ENCODE assay signal across 19 mouse cellular contexts in the genomic region with DNA sequence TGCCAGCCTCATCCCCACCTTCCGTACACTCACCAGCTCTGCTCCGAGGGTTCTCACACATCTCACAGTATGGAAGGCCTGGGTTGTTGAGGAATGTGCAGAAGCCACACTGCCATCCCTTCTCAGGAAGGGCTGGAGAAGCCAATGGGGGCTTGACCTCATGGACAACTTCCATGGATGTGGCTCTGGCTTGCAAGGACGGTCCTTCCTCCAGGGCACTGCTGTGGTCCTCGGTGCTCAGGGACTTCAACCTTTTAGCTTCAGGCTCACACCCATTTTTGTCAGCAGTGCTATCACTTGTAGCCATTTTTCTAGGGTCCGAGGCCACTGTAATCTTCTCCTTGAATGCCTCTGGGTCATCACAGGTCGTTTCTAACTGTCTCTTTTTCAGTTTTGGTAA.
DNase-seq lines count a peak whose midpoint lies in the region; ATAC-seq and TF ChIP-seq lines count a peak whose summit lies in the region.
"Had no signal": no experiment of that assay in that cellular context is flagged by ENCODE, and none has a peak within 500 bp of the region (broad histone marks: within the 10 kb centered on the region; RNA-seq: fewer than 3 reads in every experiment).

No protein-coding gene starts in this region.

- WGBS in heart, embryonic 11.5 days (ENCODE audit: insufficient replicate concordance) = 80% methylated on average over 6 of the region's 6 CpGs
- 77% methylated on average over 6 of the region's 6 CpGs for WGBS in liver, postnatal 0 days (ENCODE audit: insufficient replicate concordance)

- H3K27me3 ChIP-seq in heart, embryonic 11.5 days (ENCODE audit: control insufficient read depth, insufficient read depth, low read length) = no peaks in the 10 kb centered on the region
- no peaks in the 10 kb centered on the region for H3K27me3 ChIP-seq in myocyte (ENCODE audit: control insufficient read depth, insufficient read depth, insufficient read length)
- no peaks in the 10 kb centered on the region for H3K27me3 ChIP-seq in liver, postnatal 0 days (ENCODE audit: insufficient read depth, low read length)
- H3K27me3 ChIP-seq: forebrain, embryonic 15.5 days had no signal

- H3K79me2 ChIP-seq in myocyte (ENCODE audit: control insufficient read depth, insufficient read depth) = no peaks in the 10 kb centered on the region

- TF ChIP-seq POLR2A in cortical plate, adult 2 months (IDR thresholded peaks at IDR 0.05; ENCODE audit: extremely low read depth, insufficient read depth, low read length) = no peak
- TF ChIP-seq POLR2A in myocyte (IDR thresholded peaks at IDR 0.05; ENCODE audit: insufficient read length, low read depth) = no peak

- no peaks in the 10 kb centered on the region for H3K4me1 ChIP-seq in heart, embryonic 11.5 days (ENCODE audit: control insufficient read depth, insufficient read depth, low read length)
- H3K4me1 ChIP-seq in cortical plate, adult 2 months (ENCODE audit: control insufficient read depth, insufficient read depth, low read length) = peaks cover 7% of the 10 kb centered on the region
- no peaks in the 10 kb centered on the region for H3K4me1 ChIP-seq in liver, postnatal 0 days (ENCODE audit: insufficient read depth)
- H3K4me1 ChIP-seq: forebrain, embryonic 15.5 days had no signal

- no peak overlapping the region for H3K4me2 ChIP-seq in heart, embryonic 11.5 days
- H3K4me2 ChIP-seq in myocyte (ENCODE audit: low read depth) = peak overlapping the region; percentile 5
- no peak overlapping the region for H3K4me2 ChIP-seq in liver, postnatal 0 days (ENCODE audit: low read depth, low read length)
- H3K4me2 ChIP-seq: forebrain, embryonic 15.5 days; liver, embryonic 11.5 days had no signal

- no peak overlapping the region for H3K27ac ChIP-seq in heart, embryonic 11.5 days (ENCODE audit: low read depth, low read length)
- peak overlapping the region; percentile 93 for H3K27ac ChIP-seq in left cerebral cortex, adult 2 months
- H3K27ac ChIP-seq in cortical plate, adult 2 months (ENCODE audit: insufficient read depth, low read length) = peak overlapping the region; percentile 90
- no peak overlapping the region for H3K27ac ChIP-seq in liver, postnatal 0 days (ENCODE audit: low read depth)
- H3K27ac ChIP-seq: forebrain, embryonic 15.5 days; kidney, postnatal 0 days; stomach, postnatal 0 days had no signal

- H3K9me3 ChIP-seq in heart, embryonic 11.5 days (replicated peaks; ENCODE audit: control insufficient read depth, low read length) = no peaks in the 10 kb centered on the region
- no peaks in the 10 kb centered on the region for H3K9me3 ChIP-seq in liver, postnatal 0 days (ENCODE audit: low read length)
- H3K9me3 ChIP-seq: forebrain, embryonic 15.5 days had no signal

- ATAC-seq in heart, embryonic 11.5 days (replicated peaks; ENCODE audit: insufficient number of reproducible peaks, low FRiP score, low TSS enrichment) = no peak
- ATAC-seq in liver, postnatal 0 days = no peak
- ATAC-seq: midbrain, embryonic 16.5 days had no signal

- no peak overlapping the region for H3ac ChIP-seq in myocyte (ENCODE audit: control insufficient read depth, insufficient read length)

- no peak for TF ChIP-seq EP300 in liver, postnatal 0 days (IDR thresholded peaks at IDR 0.05; ENCODE audit: low read depth)

- DNase-seq in heart, adult 11 months = peak; percentile 56
- no peak for DNase-seq in left cerebral cortex, adult 2 months (ENCODE audit: extremely low spot score in 1 of 2, low spot score in 2 of 2)
- no peak for DNase-seq in left cerebral cortex, postnatal 14 days (ENCODE audit: low spot score in 2 of 2)
- no peak for DNase-seq in liver, postnatal 0 days
- DNase-seq: cerebellum, adult 9-10 months; gastrocnemius, postnatal 36 days; kidney, adult 2 months; right cerebral cortex, postnatal 14 days; thymus, adult 2 months; thymus, postnatal 4 days had no signal

- TF ChIP-seq CTCF in left cerebral cortex, adult 2 months (IDR thresholded peaks at IDR 0.05) = no peak
- TF ChIP-seq CTCF in cortical plate, adult 2 months (IDR thresholded peaks at IDR 0.05; ENCODE audit: extremely low read depth, insufficient read depth, low read length) = no peak
- no peak for TF ChIP-seq CTCF in liver, postnatal 0 days (IDR thresholded peaks at IDR 0.05; ENCODE audit: low read depth)

- no peak overlapping the region for H3K9ac ChIP-seq in heart, embryonic 11.5 days (ENCODE audit: low read depth, low read length)
- H3K9ac ChIP-seq in liver, postnatal 0 days (replicated peaks) = no peak overlapping the region
- H3K9ac ChIP-seq: forebrain, embryonic 15.5 days had no signal

- no peak overlapping the region for H3K4me3 ChIP-seq in heart, embryonic 11.5 days (ENCODE audit: low read depth, low read length)
- H3K4me3 ChIP-seq in left cerebral cortex, adult 2 months = no peak overlapping the region
- no peak overlapping the region for H3K4me3 ChIP-seq in cortical plate, adult 2 months (ENCODE audit: insufficient read depth, low read length)
- H3K4me3 ChIP-seq in myocyte = no peak overlapping the region
- H3K4me3 ChIP-seq in liver, postnatal 0 days (ENCODE audit: low read depth, low read length) = no peak overlapping the region
- H3K4me3 ChIP-seq: erythroblast, embryonic 14.5 days; forebrain, embryonic 15.5 days had no signal

- intact Hi-C loops in left cerebral cortex, adult 2 months (cut with DNase I) = no loop called here
- intact Hi-C loops in left cerebral cortex, postnatal 14 days (cut with DNase I) = no loop called here

- H3K36me3 ChIP-seq in heart, embryonic 11.5 days (ENCODE audit: control insufficient read depth, insufficient read depth, low read length) = 0 out of 2 replicates have a peak, but pooled peaks cover 3% of the 10 kb centered on the region
- no peaks in the 10 kb centered on the region for H3K36me3 ChIP-seq in myocyte (ENCODE audit: control insufficient read depth, insufficient read depth)
- no peaks in the 10 kb centered on the region for H3K36me3 ChIP-seq in liver, postnatal 0 days (replicated peaks; ENCODE audit: insufficient read depth, low read length)
- H3K36me3 ChIP-seq: forebrain, embryonic 15.5 days had no signal

TF ChIP-seq in myocyte, 11 proteins besides CTCF, POLR2A, EP300 and RAD21:
- TF ChIP-seq TCF12 (IDR thresholded peaks at IDR 0.05; ENCODE audit: insufficient read depth, poor library complexity, severe bottlenecking) (no peak), E2F4 (IDR thresholded peaks at IDR 0.05; ENCODE audit: insufficient read depth) (no peak), TCF3 (IDR thresholded peaks at IDR 0.05; ENCODE audit: insufficient read length, low read depth) (no peak), MYOG (IDR thresholded peaks at IDR 0.05; ENCODE audit: control insufficient read depth in 1 of 3, insufficient read depth in 1 of 3, insufficient read length in 2 of 3, low read depth in 2 of 3) (no peak), REST (IDR thresholded peaks at IDR 0.05; ENCODE audit: insufficient read depth, insufficient read length) (no peak), POLR2AphosphoS2 (IDR thresholded peaks at IDR 0.05; ENCODE audit: insufficient read length, low read depth) (no peak), MYOD1 (IDR thresholded peaks at IDR 0.05; ENCODE audit: control insufficient read depth in 1 of 3, insufficient read length in 2 of 3, low read depth in 2 of 3) (no peak), MAX (IDR thresholded peaks at IDR 0.05; ENCODE audit: low read depth) (no peak), USF1 (IDR thresholded peaks at IDR 0.05; ENCODE audit: low read depth) (no peak), SRF (IDR thresholded peaks at IDR 0.05; ENCODE audit: control insufficient read depth, insufficient read length, low read depth) (no peak), CEBPB (IDR thresholded peaks at IDR 0.05; ENCODE audit: insufficient read depth, poor library complexity, severe bottlenecking) (no peak)
TF ChIP-seq in myocyte: peak in this region for 0.

Comparison
In these comparisons a context has a peak if more than half of its experiments do, and no peak if none do; other contexts are left out.
1. H3K27ac ChIP-seq: peak in left cerebral cortex, adult 2 months (single experiment) and cortical plate, adult 2 months (single experiment); none in heart, embryonic 11.5 days (single experiment) and liver, postnatal 0 days (single experiment).